Mouse (Mus musculus): Measurements from ENCODE around the gene Sp1.

The Sp1 gene

DNA sequence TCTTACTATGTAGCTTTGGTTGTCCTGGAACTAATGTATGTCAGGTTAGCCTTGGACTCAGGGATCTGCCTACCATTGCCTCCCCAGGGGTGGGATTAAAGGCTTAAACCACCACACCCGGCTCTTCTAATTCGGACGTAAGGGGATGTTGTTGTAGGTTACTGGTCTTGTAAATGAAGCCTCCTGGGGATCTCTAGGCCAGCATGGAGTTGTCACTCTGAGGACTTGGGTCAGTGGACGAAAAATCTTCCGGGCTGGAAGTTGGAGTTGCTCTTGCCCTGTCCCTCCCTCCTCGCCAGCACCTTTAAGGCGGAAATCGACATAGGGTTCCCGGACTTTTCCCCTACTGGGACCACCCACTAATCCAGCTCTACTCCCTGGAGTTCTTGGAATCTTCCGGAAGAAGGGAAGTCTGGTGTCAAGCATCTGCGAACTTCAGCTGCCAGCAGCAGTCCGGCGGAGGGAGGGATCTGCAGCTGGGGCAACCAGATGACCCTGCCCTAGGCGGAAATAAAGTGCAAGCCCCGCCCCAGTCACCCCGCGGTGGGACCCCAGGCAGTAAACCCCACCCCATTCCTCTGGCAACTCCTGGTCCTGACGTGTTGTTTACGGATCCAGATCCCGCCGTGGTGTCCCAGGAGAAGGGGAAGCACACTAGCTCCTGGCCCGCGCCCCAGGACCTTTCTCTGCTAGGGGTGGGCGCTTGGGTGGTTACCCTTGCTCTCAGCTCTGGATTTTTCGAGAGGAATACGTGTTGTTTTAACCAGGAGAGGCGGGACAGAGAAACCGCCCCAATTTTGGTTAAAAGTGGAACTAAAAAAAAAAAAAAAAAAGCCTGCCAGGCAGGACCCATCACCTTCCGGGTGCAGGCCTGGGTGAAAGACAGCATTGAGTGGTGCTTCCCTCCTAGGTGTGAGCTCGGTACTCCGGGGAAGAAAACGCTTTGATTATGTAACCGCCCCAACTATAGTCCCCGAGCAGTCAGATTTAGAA is 6.4 kb upstream of the Sp1 start:
- CTCF ChIA-PET: interaction anchor here (0.6 to 1.0 kb wide), 7 partner anchors 15 to 137 kb away, joined by 3 to 8 read pairs (median 3); no protein-coding TSS in a partner anchor

GRCm38 (mm10) chr15:102400476-102401045 is 5.4 kb upstream of the Sp1 start:
- CTCF ChIA-PET: interaction anchor here (0.7 kb wide), 1 partner anchor 14 kb away, joined by 4 read pairs; no protein-coding TSS in a partner anchor

- CTCF ChIA-PET: no interaction called here
These were observed 4.7 kb upstream of the Sp1 start for GRCm38 (mm10) chr15:102401278-102401677.

GRCm38 (mm10) chr15:102402210-102402609 is 3.7 kb upstream of the Sp1 start:
- CTCF ChIA-PET: interaction anchor here (0.6 kb wide), 1 partner anchor 10 kb away, joined by 3 read pairs; no protein-coding TSS in a partner anchor

DNA sequence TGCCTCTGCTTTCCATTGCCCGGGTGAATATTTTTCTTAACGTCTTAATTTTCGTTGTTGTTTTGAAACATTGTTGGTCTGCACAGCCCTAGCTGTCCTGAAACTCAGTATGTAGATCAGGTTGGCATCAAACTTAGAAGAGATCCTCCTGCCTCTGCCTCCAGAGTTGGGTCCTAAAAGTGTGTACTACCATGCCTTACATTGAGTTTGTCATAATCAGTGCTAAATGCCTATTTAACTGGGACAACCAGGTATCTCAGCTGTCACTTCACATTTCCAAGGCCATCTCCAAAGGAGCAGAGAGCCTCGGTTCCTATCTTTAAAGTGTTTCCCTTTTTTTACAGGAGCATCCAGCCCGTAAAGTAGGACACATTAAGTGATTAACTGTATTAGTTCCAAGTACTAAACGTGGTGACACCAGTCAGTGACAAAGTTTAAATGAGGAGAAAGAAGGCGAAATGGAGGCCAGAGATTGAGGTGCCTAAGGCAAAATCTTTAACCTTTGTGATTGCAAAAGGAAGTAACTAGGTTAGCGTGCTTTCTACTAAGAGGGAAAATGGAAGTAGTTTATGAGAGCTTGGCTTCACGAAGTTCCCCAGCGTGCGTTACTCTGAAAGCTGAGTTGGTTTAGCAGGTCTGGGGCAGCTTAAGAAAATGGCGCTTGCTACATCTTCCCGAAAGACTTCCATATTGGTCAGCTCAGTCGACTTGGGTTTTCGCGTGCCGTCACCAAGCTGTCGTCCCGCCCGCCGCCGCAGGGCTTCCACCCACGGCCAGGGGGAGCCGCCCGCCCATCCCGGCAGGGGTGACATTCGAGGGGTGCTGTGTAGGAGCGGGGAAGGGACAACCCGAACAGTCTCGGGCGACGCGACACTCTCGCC is 1.1 kb upstream of the Sp1 start:
- CTCF ChIA-PET: interaction anchor here (0.5 to 0.9 kb wide), 5 partner anchors 15 to 835 kb away, joined by 3 to 14 read pairs (median 4); partner anchors contain the start of gene Hnrnpa1

- CTCF ChIA-PET: interaction anchor here (0.7 kb wide), 1 partner anchor 29 kb away, joined by 3 read pairs; no protein-coding TSS in a partner anchor
These were observed 411 bp downstream of the Sp1 start for GRCm38 (mm10) chr15:102406196-102406911.

DNA sequence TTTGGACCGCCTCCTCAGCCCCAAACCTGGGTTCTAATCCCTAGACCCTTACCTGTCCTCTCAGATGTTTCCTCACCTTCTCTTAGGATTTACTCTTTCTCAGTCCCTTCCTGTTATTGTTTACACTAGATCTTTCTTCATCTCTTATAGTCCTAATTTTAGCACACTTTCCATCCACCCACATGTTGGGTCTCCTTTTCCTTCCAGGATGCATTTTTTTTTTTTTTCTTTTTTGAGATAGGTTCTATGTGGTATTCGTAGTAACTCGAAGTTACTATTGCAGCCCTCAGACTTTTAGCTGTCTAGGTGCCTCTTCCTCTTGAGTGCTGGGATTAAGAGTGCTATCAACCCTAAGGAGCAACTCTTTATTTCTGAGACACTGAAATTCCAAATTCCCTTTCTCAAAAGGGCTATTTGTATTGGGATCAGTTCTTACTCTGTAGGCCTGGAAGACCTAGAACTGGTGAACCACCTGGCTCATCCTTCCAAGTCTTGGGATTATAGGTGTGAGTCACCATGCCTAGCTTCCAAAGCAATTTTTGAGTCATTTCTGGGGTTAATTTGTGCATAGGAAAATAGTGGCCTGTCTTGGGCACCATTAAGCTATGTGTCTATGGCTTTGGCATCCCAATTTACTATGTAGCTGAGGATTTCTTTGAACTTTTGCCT is 1.1 kb downstream of the Sp1 start:
- CTCF ChIA-PET: interaction anchor here (0.7 to 1.9 kb wide), 2 partner anchors 13 to 55 kb away, joined by 3 to 4 read pairs; no protein-coding TSS in a partner anchor

DNA sequence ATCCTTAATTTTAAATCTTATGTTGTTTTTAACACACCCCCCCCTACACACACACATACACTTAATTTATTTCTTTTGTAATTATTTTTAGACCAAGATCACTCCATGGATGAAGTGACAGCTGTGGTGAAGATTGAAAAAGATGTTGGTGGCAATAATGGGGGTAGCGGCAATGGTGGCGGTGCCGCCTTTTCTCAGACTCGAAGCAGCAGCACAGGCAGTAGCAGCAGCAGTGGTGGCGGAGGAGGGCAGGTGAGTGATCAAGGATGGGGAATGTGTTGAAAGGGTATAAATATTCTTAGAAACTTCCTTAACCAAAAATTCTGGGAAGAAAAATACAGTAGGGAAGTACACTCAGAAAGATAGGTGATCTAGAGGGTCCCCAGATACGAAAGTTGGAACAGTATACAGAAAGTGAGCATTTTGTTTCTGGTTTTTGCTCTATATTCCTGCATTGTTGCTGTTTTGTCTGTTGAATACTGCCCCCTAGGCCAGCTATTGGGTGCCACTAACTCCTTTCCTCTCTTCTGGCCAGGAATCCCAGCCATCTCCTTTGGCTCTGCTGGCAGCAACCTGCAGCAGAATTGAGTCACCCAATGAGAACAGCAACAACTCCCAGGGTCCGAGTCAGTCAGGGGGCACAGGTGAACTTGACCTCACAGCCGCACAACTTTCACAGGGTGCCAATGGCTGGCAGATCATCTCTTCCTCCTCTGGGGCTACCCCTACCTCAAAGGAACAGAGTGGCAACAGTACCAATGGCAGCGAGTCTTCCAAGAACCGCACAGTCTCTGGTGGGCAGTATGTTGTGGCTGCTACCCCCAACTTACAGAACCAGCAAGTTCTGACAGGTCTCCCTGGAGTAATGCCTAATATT is 2.0 kb downstream of the Sp1 start:
- CTCF ChIA-PET: interaction anchor here (0.6 to 1.9 kb wide), 4 partner anchors 12 to 55 kb away, joined by 3 to 18 read pairs (median 4); no protein-coding TSS in a partner anchor

GRCm38 (mm10) chr15:102408558-102409130 is 2.7 kb downstream of the Sp1 start:
- CTCF ChIA-PET: interaction anchor here (0.6 to 1.9 kb wide), 3 partner anchors 11 to 27 kb away, joined by 4 to 18 read pairs (median 5); no protein-coding TSS in a partner anchor

GRCm38 (mm10) chr15:102409286-102409685 is 3.3 kb downstream of the Sp1 start:
- CTCF ChIA-PET: interaction anchor here (0.9 to 1.9 kb wide), 2 partner anchors 11 to 28 kb away, joined by 4 to 5 read pairs; no protein-coding TSS in a partner anchor

DNA sequence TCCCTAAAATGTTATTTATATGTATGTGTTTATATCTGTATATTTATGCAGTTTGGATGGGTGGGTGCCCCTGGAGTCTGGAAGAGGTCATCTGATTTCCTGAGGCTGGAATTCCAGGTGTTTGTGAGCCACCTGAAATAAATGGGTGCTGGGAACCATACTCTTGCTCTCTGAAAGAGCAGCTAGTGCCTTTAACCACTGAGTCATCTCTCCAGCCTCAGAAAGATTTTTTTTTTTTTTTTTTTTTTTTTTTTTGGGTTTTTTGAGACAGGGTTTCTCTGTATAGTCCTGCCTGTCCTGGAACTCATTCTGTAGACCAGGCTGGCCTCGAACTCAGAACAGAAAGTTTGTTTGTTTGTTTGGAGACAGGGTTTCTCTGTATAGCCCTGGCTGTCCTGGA is 5.1 kb downstream of the Sp1 start:
- CTCF ChIA-PET: interaction anchor here (0.5 to 0.6 kb wide), 3 partner anchors 52 to 201 kb away, joined by 3 to 5 read pairs (median 5); no protein-coding TSS in a partner anchor

DNA sequence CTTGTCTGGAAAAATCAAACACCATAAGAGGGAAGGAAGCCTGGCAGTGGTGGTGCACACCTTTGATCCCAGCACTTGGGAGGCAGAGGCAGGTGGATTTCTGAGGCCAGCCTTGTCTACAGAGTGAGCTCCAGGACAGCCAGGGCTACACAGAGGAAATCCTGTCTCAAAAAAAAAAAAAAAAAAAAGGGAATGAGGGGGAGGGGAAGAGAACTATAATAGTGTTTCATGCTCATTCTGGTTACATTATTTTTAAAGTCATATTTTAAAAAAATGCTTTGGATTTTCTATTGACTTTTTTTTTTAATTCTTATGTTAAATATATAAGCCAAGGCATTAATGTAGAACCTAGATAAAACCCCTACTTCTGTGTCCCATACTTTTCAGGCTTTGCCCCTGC is 7.7 kb downstream of the Sp1 start:
- CTCF ChIA-PET: interaction anchor here (0.7 to 1.1 kb wide), 4 partner anchors 23 to 59 kb away, joined by 3 to 4 read pairs (median 4); no protein-coding TSS in a partner anchor

- CTCF ChIA-PET: interaction anchor here (0.5 to 0.8 kb wide), 3 partner anchors 29 to 1495 kb away, joined by 4 to 5 read pairs (median 5); no protein-coding TSS in a partner anchor
These were observed 11.6 kb downstream of the Sp1 start for GRCm38 (mm10) chr15:102417524-102417923.

GRCm38 (mm10) chr15:102420986-102421385 is 15.0 kb downstream of the Sp1 start:
- CTCF ChIA-PET: interaction anchor here (0.6 to 2.3 kb wide), 4 partner anchors 12 to 40 kb away, joined by 3 to 12 read pairs (median 4); no protein-coding TSS in a partner anchor

- CTCF ChIA-PET: interaction anchor here (0.6 to 2.3 kb wide), 2 partner anchors 16 to 40 kb away, joined by 3 to 12 read pairs; no protein-coding TSS in a partner anchor
These were observed 15.5 kb downstream of the Sp1 start for GRCm38 (mm10) chr15:102421437-102421836.

- CTCF ChIA-PET: no interaction called here
These were observed 17.8 kb downstream of the Sp1 start for GRCm38 (mm10) chr15:102423602-102424240.

DNA sequence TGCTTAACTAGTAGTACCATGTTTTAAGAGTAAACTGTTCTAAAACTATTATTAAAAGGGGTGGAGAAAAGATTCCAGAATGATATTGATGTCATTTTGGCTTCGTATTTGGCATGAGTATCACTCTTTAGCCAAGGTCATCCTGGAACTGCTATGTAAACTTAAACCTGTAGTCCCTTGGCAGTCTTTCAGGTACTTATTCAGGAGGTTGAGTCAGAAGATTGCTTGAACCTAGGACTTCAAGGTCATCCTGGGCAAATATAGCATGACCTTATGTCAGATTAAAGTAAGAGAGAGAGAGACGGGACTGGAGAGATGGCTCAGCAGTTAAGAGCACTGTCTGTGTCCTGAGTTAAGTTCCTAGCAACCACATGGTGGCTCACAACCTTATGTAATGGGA is 18.7 kb downstream of the Sp1 start:
- CTCF ChIA-PET: no interaction called here
